Mouse (Mus musculus): ENCODE results near the gene Ulk4.
"Not testable (repeated sequence)": the region's sequence is repeated elsewhere in the genome, so short reads cannot be mapped to it uniquely, and the experiment has no call there.

The Ulk4 gene

GRCm38 (mm10) chr9:121250854-121251253 is 26.1 kb downstream of the Ulk4 start:
- no peak for DNase-seq (ENCODE audit: low spot score)

- DNase-seq (ENCODE audit: low spot score) = no peak
Observed at GRCm38 (mm10) chr9:121249805-121250204, 27.2 kb downstream of the Ulk4 start.

- peak; percentile 56 for DNase-seq (ENCODE audit: low spot score)
Observed at GRCm38 (mm10) chr9:121247956-121248775, 28.8 kb downstream of the Ulk4 start.

- no peak for DNase-seq (ENCODE audit: low spot score)
Observed at GRCm38 (mm10) chr9:121247047-121247446, 29.9 kb downstream of the Ulk4 start.

GRCm38 (mm10) chr9:121242331-121242730 is 34.7 kb downstream of the Ulk4 start:
- DNase-seq (ENCODE audit: low spot score) = no peak

GRCm38 (mm10) chr9:121241806-121242205 is 35.2 kb downstream of the Ulk4 start:
- DNase-seq (ENCODE audit: low spot score) = no peak

- DNase-seq (ENCODE audit: low spot score) = no peak
Observed at GRCm38 (mm10) chr9:121241366-121241765, 35.6 kb downstream of the Ulk4 start.

- not testable (repeated sequence) for DNase-seq (ENCODE audit: low spot score)
Observed at GRCm38 (mm10) chr9:121240242-121240641, 36.8 kb downstream of the Ulk4 start.

- DNase-seq (ENCODE audit: low spot score) = no peak
Observed at GRCm38 (mm10) chr9:121239571-121239970, 37.4 kb downstream of the Ulk4 start.

GRCm38 (mm10) chr9:121218636-121219035 is 58.4 kb downstream of the Ulk4 start:
- no peak for DNase-seq (ENCODE audit: low spot score)

GRCm38 (mm10) chr9:121218230-121218629 is 58.8 kb downstream of the Ulk4 start:
- DNase-seq (ENCODE audit: low spot score) = no peak

- no peak for DNase-seq (ENCODE audit: low spot score)
Observed at GRCm38 (mm10) chr9:121217742-121218141, 59.3 kb downstream of the Ulk4 start.

GRCm38 (mm10) chr9:121216536-121217320 is 60.3 kb downstream of the Ulk4 start:
- no peak for DNase-seq (ENCODE audit: low spot score)

- DNase-seq (ENCODE audit: low spot score) = peak; percentile 36
Observed at GRCm38 (mm10) chr9:121215349-121216000, 61.5 kb downstream of the Ulk4 start.

- DNase-seq (ENCODE audit: low spot score) = no peak
Observed at GRCm38 (mm10) chr9:121212322-121212721, 64.7 kb downstream of the Ulk4 start.

GRCm38 (mm10) chr9:121205046-121205445 is 72.0 kb downstream of the Ulk4 start:
- no peak for DNase-seq (ENCODE audit: low spot score)

GRCm38 (mm10) chr9:121204149-121204800 is 72.7 kb downstream of the Ulk4 start:
- DNase-seq (ENCODE audit: low spot score) = no peak

GRCm38 (mm10) chr9:121203686-121204085 is 73.3 kb downstream of the Ulk4 start:
- DNase-seq (ENCODE audit: low spot score) = no peak

GRCm38 (mm10) chr9:121199146-121199685 is 77.8 kb downstream of the Ulk4 start:
- not testable (repeated sequence) for DNase-seq (ENCODE audit: low spot score)

- DNase-seq (ENCODE audit: low spot score) = no peak
Observed at GRCm38 (mm10) chr9:121196473-121196872, 80.5 kb downstream of the Ulk4 start.

GRCm38 (mm10) chr9:121195106-121195505 is 81.9 kb downstream of the Ulk4 start:
- DNase-seq (ENCODE audit: low spot score) = no peak
